29 mouse cellular contexts compared by ENCODE assay signal in genomic region chr6:52775350-52775749, GRCm38 (mm10).
DNase-seq lines count a peak whose midpoint lies in the region; ATAC-seq lines count a peak whose summit lies in the region.
"Had no signal": no experiment of that assay in that cellular context is flagged by ENCODE, and none has a peak within 500 bp of the region (broad histone marks: within the 10 kb centered on the region; RNA-seq: fewer than 3 reads in every experiment).

No protein-coding gene starts in this region.

- ATAC-seq in heart, embryonic 12.5 days (ENCODE audit: insufficient number of reproducible peaks, low FRiP score): peak; percentile 45; the same call in 1 of the 2 replicates
- ATAC-seq in monocyte, adult 5-6 weeks (replicated peaks; ENCODE audit: insufficient number of reproducible peaks, low FRiP score, low TSS enrichment, poor library complexity, severe bottlenecking): 0 out of 2 replicates have a peak, but pooled peaks have one; percentile 4
- ATAC-seq: forebrain, embryonic 13.5 days; hindbrain, postnatal 0 days; intestine, embryonic 16.5 days; Patski had no signal

- H3K9me3 ChIP-seq in heart, embryonic 12.5 days (replicated peaks): no peaks in the 10 kb centered on the region
- no peaks in the 10 kb centered on the region for H3K9me3 ChIP-seq in limb, embryonic 10.5 days (replicated peaks)
- H3K9me3 ChIP-seq: embryonic facial prominence, embryonic 13.5 days; forebrain, embryonic 13.5 days; G1E; kidney, embryonic 15.5 days; liver, embryonic 13.5 days; megakaryocyte, embryonic 14.5 days; neural tube, embryonic 12.5 days had no signal

- WGBS in heart, embryonic 12.5 days: 74% methylated on average over 3 of the region's 3 CpGs
- 81% methylated on average over 3 of the region's 3 CpGs for WGBS in limb, embryonic 10.5 days

- H3K4me3 ChIP-seq in heart, embryonic 12.5 days: no peak overlapping the region
- no peak overlapping the region for H3K4me3 ChIP-seq in limb, embryonic 10.5 days
- H3K4me3 ChIP-seq: embryonic facial prominence, embryonic 13.5 days; forebrain, embryonic 13.5 days; kidney, embryonic 15.5 days; liver, embryonic 13.5 days; neural tube, embryonic 12.5 days had no signal

- no peak overlapping the region for H3K9ac ChIP-seq in heart, embryonic 12.5 days
- H3K9ac ChIP-seq: embryonic facial prominence, embryonic 13.5 days; forebrain, embryonic 13.5 days; kidney, embryonic 15.5 days; liver, embryonic 13.5 days; lung, embryonic 14.5 days; neural tube, embryonic 12.5 days had no signal

- intact Hi-C loops in heart, postnatal 36 days (cut with DNase I): no loop called here

- no peak overlapping the region for H3K27ac ChIP-seq in heart, embryonic 12.5 days (ENCODE audit: poor library complexity, severe bottlenecking)
- peak overlapping the region; percentile 38; the same call in 1 of the 2 replicates for H3K27ac ChIP-seq in limb, embryonic 10.5 days
- H3K27ac ChIP-seq: embryonic facial prominence, embryonic 13.5 days; forebrain, embryonic 13.5 days; hindbrain, postnatal 0 days; kidney, embryonic 15.5 days; liver, embryonic 13.5 days; neural tube, embryonic 12.5 days had no signal

- H3K4me2 ChIP-seq in heart, embryonic 12.5 days: no peak overlapping the region
- H3K4me2 ChIP-seq: embryonic facial prominence, embryonic 13.5 days; forebrain, embryonic 13.5 days; kidney, embryonic 15.5 days; liver, embryonic 13.5 days; lung, embryonic 14.5 days; neural tube, embryonic 12.5 days had no signal

- no peaks in the 10 kb centered on the region for H3K27me3 ChIP-seq in heart, embryonic 12.5 days (replicated peaks)
- peaks cover 59% of the 10 kb centered on the region for H3K27me3 ChIP-seq in limb, embryonic 10.5 days (ENCODE audit: low read depth, poor library complexity, severe bottlenecking)
- H3K27me3 ChIP-seq: CH12.LX; embryonic facial prominence, embryonic 13.5 days; forebrain, embryonic 13.5 days; kidney, embryonic 15.5 days; liver, embryonic 13.5 days; neural tube, embryonic 12.5 days; Patski had no signal

- H3K36me3 ChIP-seq in heart, embryonic 12.5 days: peaks cover 8% of the 10 kb centered on the region; the same call in 1 of the 2 replicates
- H3K36me3 ChIP-seq in limb, embryonic 10.5 days: peaks cover under 1% of the 10 kb centered on the region; the same call in 1 of the 2 replicates
- H3K36me3 ChIP-seq: neural tube, embryonic 12.5 days had no signal

- DNase-seq in heart, postnatal 36 days: no peak
- DNase-seq in testis, postnatal 10 days (ENCODE audit: low spot score): peak; percentile 41
- no peak for DNase-seq in testis, postnatal 14 days (ENCODE audit: low spot score)
- no peak for DNase-seq in limb, embryonic 10.5 days (ENCODE audit: low spot score)
- DNase-seq in cerebellum, adult 9-11 months: no peak
- no peak for DNase-seq in urinary bladder, postnatal 25 days (ENCODE audit: low spot score)
- DNase-seq: adrenal gland, adult 2 months; cerebellum, adult 11-12 months; cerebellum, postnatal 36 days; embryo, embryonic 11 days; heart, adult 18-20 months; kidney, postnatal 36 days; liver, embryonic 13.5 days; lung, embryonic 14.5 days; midbrain, embryonic 14.5 days; retina, postnatal 1 day; right cerebral cortex, postnatal 4 days had no signal

- peaks cover 8% of the 10 kb centered on the region; the same call in 1 of the 2 replicates for H3K4me1 ChIP-seq in heart, embryonic 12.5 days (replicated peaks)
- H3K4me1 ChIP-seq in limb, embryonic 10.5 days: peaks cover 51% of the 10 kb centered on the region
- H3K4me1 ChIP-seq: kidney, embryonic 15.5 days; neural tube, embryonic 12.5 days had no signal
